Mouse (Mus musculus): Measurements from ENCODE around the gene Cab39l. TPM values are rescaled to one million over a fixed set of nuclear protein-coding genes. Genes with fewer than 3 reads are reported as not detected.
A peak's percentile ranks its signal among the peaks of the same experiment; 100 is the strongest.

Cab39l gene
- polyA plus RNA-seq, 1 experiment from 2014 or later: 44.6 TPM

- no peak for TF ChIP-seq CTCF (IDR thresholded peaks at IDR 0.05; ENCODE audit: low read depth)
- Histone ChIP-seq H3K27me3 (ENCODE audit: insufficient read depth, low read length) (no peaks in the 10 kb centered on the region), H3K4me1 (ENCODE audit: insufficient read depth) (no peaks in the 10 kb centered on the region), H3K9me3 (ENCODE audit: low read depth, low read length) (no peaks in the 10 kb centered on the region), H3K4me2 (no peak overlapping the region), H3K36me3 (ENCODE audit: insufficient read depth) (no peaks in the 10 kb centered on the region), H3K9ac (no peak overlapping the region), H3K27ac (ENCODE audit: low read depth) (no peak overlapping the region), H3K4me3 (ENCODE audit: low read depth, low read length) (no peak overlapping the region)
- DNase-seq (no peak), ATAC-seq (ENCODE audit: insufficient read depth) (no peak)
- 67% methylated on average over 7 of the region's 7 CpGs for WGBS
These were observed 176.0 kb downstream of the Cab39l start for GRCm38 (mm10) chr14:59616802-59617201.

- Histone ChIP-seq H3K27me3 (ENCODE audit: insufficient read depth, low read length) (peaks cover 5% of the 10 kb centered on the region; the same call in 1 of the 2 replicates), H3K4me2 (peak overlapping the region; percentile 83), H3K4me1 (ENCODE audit: insufficient read depth) (0 out of 2 replicates have a peak, but pooled peaks cover 3% of the 10 kb centered on the region), H3K9me3 (ENCODE audit: low read depth, low read length) (no peaks in the 10 kb centered on the region), H3K36me3 (ENCODE audit: insufficient read depth) (no peaks in the 10 kb centered on the region), H3K27ac (ENCODE audit: low read depth) (no peak overlapping the region), H3K9ac (no peak overlapping the region), H3K4me3 (ENCODE audit: low read depth, low read length) (0 out of 2 replicates have a peak overlapping the region, but pooled peaks have one; percentile 67)
- DNase-seq (no peak), ATAC-seq (ENCODE audit: insufficient read depth) (no peak)
- 30% methylated on average over 9 of the region's 9 CpGs for WGBS
- TF ChIP-seq CTCF (IDR thresholded peaks at IDR 0.05; ENCODE audit: low read depth): no peak
These were observed 183.6 kb downstream of the Cab39l start for GRCm38 (mm10) chr14:59624326-59624885.

GRCm38 (mm10) chr14:59625158-59625805 lies 184.5 kb downstream of the Cab39l start, which contains the start of gene Shisa2:
Gene Shisa2, plus strand, starts transcription at chr14:59625308.
- peak within 1 kb of the TSS; percentile 83 for H3K4me2 ChIP-seq
- H3K9me3 ChIP-seq (ENCODE audit: low read depth, low read length): no peaks in the 10 kb centered on the region
- WGBS: under 1% methylated on average over 64 of the region's 65 CpGs
- 0 out of 2 replicates have a peak, but pooled peaks cover 3% of the 10 kb centered on the region for H3K4me1 ChIP-seq (ENCODE audit: insufficient read depth)
- peak within 1 kb of the TSS; percentile 55 for H3K9ac ChIP-seq
- H3K27me3 ChIP-seq (ENCODE audit: insufficient read depth, low read length): peaks cover 5% of the 10 kb centered on the region; the same call in 1 of the 2 replicates
- H3K4me3 ChIP-seq (ENCODE audit: low read depth, low read length): peak within 1 kb of the TSS; percentile 67
- ATAC-seq (ENCODE audit: insufficient read depth) (peak; percentile 86), DNase-seq (peak; percentile 93)
- H3K36me3 ChIP-seq (ENCODE audit: insufficient read depth): peaks cover 6% of the 10 kb centered on the region
- TF ChIP-seq CTCF (IDR thresholded peaks at IDR 0.05; ENCODE audit: low read depth): peak; percentile 80
- peak within 1 kb of the TSS; percentile 73; the same call in 1 of the 2 replicates for H3K27ac ChIP-seq (ENCODE audit: low read depth)

GRCm38 (mm10) chr14:59625806-59626364 lies 185.1 kb downstream of the Cab39l start:
- Histone ChIP-seq H3K4me3 (ENCODE audit: low read depth, low read length) (peak overlapping the region; percentile 67), H3K27me3 (ENCODE audit: insufficient read depth, low read length) (peaks cover 5% of the 10 kb centered on the region; the same call in 1 of the 2 replicates)

GRCm38 (mm10) chr14:59626711-59627110 lies 185.9 kb downstream of the Cab39l start:
- Histone ChIP-seq H3K9ac (peak overlapping the region; percentile 55), H3K4me2 (peak overlapping the region; percentile 83), H3K27me3 (ENCODE audit: insufficient read depth, low read length) (peaks cover 5% of the 10 kb centered on the region; the same call in 1 of the 2 replicates), H3K4me1 (ENCODE audit: insufficient read depth) (0 out of 2 replicates have a peak, but pooled peaks cover 3% of the 10 kb centered on the region), H3K27ac (ENCODE audit: low read depth) (peak overlapping the region; percentile 50), H3K9me3 (ENCODE audit: low read depth, low read length) (no peaks in the 10 kb centered on the region), H3K4me3 (ENCODE audit: low read depth, low read length) (peak overlapping the region; percentile 67), H3K36me3 (ENCODE audit: insufficient read depth) (peaks cover 10% of the 10 kb centered on the region)
- ATAC-seq (ENCODE audit: insufficient read depth) (no peak), DNase-seq (peak; percentile 75)
- TF ChIP-seq CTCF (IDR thresholded peaks at IDR 0.05; ENCODE audit: low read depth): no peak
- WGBS: 19% methylated on average over 8 of the region's 8 CpGs

More at GRCm38 (mm10) chr14:59625806-59626364, 185.1 kb downstream of the Cab39l start:
- peak overlapping the region; percentile 73; the same call in 1 of the 2 replicates for H3K27ac ChIP-seq (ENCODE audit: low read depth)
- DNase-seq: peak; percentile 73
- H3K9me3 ChIP-seq (ENCODE audit: low read depth, low read length): no peaks in the 10 kb centered on the region
- H3K36me3 ChIP-seq (ENCODE audit: insufficient read depth): peaks cover 7% of the 10 kb centered on the region
- H3K9ac ChIP-seq: peak overlapping the region; percentile 55
- under 1% methylated on average over 51 of the region's 51 CpGs for WGBS
- peak; percentile 23 for ATAC-seq (ENCODE audit: insufficient read depth)
- H3K4me1 ChIP-seq (ENCODE audit: insufficient read depth): 0 out of 2 replicates have a peak, but pooled peaks cover 3% of the 10 kb centered on the region
- TF ChIP-seq CTCF (IDR thresholded peaks at IDR 0.05; ENCODE audit: low read depth): no peak
- peak overlapping the region; percentile 83 for H3K4me2 ChIP-seq

GRCm38 (mm10) chr14:59627142-59627680 lies 186.4 kb downstream of the Cab39l start:
- DNase-seq (peak; percentile 43), ATAC-seq (ENCODE audit: insufficient read depth) (no peak; the same call in 1 of the 2 replicates)
- H3K9me3 ChIP-seq (ENCODE audit: low read depth, low read length): no peaks in the 10 kb centered on the region
- peaks cover 13% of the 10 kb centered on the region for H3K36me3 ChIP-seq (ENCODE audit: insufficient read depth)
- H3K4me3 ChIP-seq (ENCODE audit: low read depth, low read length): peak overlapping the region; percentile 67
- WGBS: 20% methylated on average over 9 of the region's 9 CpGs
- peak overlapping the region; percentile 26; the same call in 1 of the 2 replicates for H3K27ac ChIP-seq (ENCODE audit: low read depth)
- H3K9ac ChIP-seq: peak overlapping the region; percentile 55; the same call in 1 of the 2 replicates
- peak overlapping the region; percentile 83 for H3K4me2 ChIP-seq
- H3K4me1 ChIP-seq (ENCODE audit: insufficient read depth): 0 out of 2 replicates have a peak, but pooled peaks cover 3% of the 10 kb centered on the region
- no peak for TF ChIP-seq CTCF (IDR thresholded peaks at IDR 0.05; ENCODE audit: low read depth)
- peaks cover 5% of the 10 kb centered on the region; the same call in 1 of the 2 replicates for H3K27me3 ChIP-seq (ENCODE audit: insufficient read depth, low read length)
